Mouse (Mus musculus) left cerebral cortex, adult 18-20 months (tissue): ENCODE data around the gene Rftn1. TPM values are rescaled to one million over a fixed set of nuclear protein-coding genes. Genes with fewer than 3 reads are reported as not detected.
A peak's percentile ranks its signal among the peaks of the same experiment; 100 is the strongest.

Source experiments
- DNase-seq, 2 experiments: peaks; one replicate each; pipeline ENCODE4 v3.0.0; 2021 to 2022; ENCODE audit warnings: low spot score in 2 of 2, mixed read lengths in 1 of 2
- total RNA-seq, 2 experiments: library from RNA; stranded (reverse); gene quantifications; 2 replicates each; pipeline ENCODE4 v1.2.3; 2021

The Rftn1 gene
- total RNA-seq, 2 experiments from 2014 or later = 9.8 to 10.0 TPM

GRCm38 (mm10) chr17:49951491-49951855, 239.0 kb downstream of the Rftn1 start:
- peak; percentile 81 to 88 for DNase-seq

- DNase-seq = peak in 1 of 2 experiments; percentile 29
Measured at GRCm38 (mm10) chr17:49942674-49943073, 247.8 kb downstream of the Rftn1 start.

Other genes starting within 250 kb of the Rftn1 start
- 1 to 10 TPM; 4.2 to 4.7 TPM for gene Dazl, start 103.0 kb upstream of the Rftn1 start, total RNA-seq